Mouse (Mus musculus): ENCODE results near the gene U2af1l4. TPM values are rescaled to one million over a fixed set of nuclear protein-coding genes. Genes with fewer than 3 reads are reported as not detected.

U2af1l4 gene
- polyA plus RNA-seq (2015; fragmentation: Nextera tagmentation; extraction: Ambion mirVana): 101 and 112 TPM in 2 replicates

DNA sequence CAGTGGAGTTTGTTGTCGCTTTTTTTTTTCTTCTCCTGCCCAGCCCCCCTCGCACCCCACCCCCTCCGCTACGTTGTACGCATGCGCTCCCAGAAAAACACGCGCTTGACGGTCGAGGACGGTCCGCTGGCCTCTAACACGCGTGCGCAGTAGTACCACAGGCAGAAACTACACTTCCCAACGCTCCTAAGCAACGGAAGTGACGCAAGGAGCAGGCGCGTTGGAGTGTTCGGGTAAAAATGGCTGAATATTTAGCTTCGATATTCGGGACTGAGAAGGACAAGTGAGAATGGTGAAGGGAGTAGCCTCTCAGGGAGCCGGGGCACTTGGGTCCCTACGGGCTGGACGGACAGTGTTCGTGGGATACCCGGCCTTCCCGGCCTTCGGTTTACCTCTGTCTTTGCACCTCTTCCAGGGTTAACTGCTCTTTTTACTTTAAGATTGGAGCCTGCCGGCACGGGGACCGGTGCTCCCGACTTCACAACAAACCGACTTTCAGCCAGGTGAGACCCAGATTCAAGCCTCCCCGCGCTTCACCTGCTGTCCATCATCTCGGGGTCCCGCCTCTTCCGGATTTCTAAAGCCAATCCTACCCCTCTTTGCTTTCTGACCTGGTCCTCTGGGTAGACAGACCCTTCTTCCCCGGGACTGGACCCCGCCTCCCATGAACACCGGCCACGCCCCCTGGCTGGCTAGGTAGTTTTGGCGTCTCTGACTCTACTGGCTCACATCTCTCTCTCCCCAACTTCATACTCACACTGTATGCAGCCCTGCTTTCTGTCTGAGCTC is at the start of gene U2af1l4, which contains the start of the genes Gm49396 and Psenen:
Gene U2af1l4 (plus strand): TSS at position 185 of the 789 bp plus-strand sequence.
Gene Gm49396 (plus strand): TSS at position 228 of the 789 bp plus-strand sequence.
Gene Psenen (minus strand): TSS at position 511 of the 789 bp plus-strand sequence.
- peak; percentile 98 for DNase-seq (ENCODE audit: low spot score)

- DNase-seq (ENCODE audit: low spot score): no peak
Observed at GRCm38 (mm10) chr7:30515003-30515760, 47.9 kb upstream of the U2af1l4 start.

DNA sequence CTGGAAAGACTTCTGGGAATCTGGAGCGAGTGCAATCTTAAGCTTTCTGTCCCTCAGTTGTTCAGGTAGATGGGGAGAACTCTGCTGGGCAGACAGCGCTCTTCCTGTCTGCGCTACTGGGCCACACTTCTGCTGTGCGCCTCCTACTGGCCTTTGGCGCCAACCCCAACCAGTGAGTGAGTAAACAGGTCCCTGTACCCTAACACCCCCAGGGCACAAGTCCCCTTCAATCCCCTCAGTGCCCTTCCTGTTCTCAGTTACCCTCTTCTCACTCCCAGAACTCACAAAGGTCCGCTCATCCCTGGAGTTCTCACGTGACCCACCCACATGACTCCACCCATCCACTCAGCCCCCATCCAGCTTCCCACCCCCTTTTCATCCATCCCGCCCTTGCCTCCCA is 44.8 kb upstream of the U2af1l4 start:
- no peak for DNase-seq (ENCODE audit: low spot score)

DNA sequence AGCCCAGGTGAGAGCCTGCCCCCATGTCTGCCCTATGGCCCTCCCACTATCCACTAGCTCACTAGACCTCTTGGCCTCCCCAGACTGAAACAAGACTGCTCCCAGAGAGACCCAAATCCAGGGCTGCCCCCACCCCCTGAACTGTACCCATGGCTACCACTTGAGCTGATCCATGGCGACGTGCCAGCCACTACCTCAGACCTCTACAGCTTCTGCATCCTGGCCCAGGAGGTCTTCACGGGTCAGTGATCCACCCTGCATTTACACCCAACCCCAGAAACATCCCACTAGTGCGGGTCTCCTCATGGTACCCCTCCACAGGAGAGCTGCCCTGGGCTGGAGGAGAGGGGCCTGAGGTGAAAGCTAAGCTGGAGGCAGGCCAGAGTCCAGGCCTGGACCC is 42.7 kb upstream of the U2af1l4 start:
- no peak for DNase-seq (ENCODE audit: low spot score)

GRCm38 (mm10) chr7:30520856-30521255 is 42.2 kb upstream of the U2af1l4 start:
- no peak for DNase-seq (ENCODE audit: low spot score)

GRCm38 (mm10) chr7:30522871-30523270 is 40.2 kb upstream of the U2af1l4 start:
- no peak for DNase-seq (ENCODE audit: low spot score)

GRCm38 (mm10) chr7:30524487-30524886 is 38.6 kb upstream of the U2af1l4 start:
- DNase-seq (ENCODE audit: low spot score): no peak

- DNase-seq (ENCODE audit: low spot score): peak; percentile 21
Observed at GRCm38 (mm10) chr7:30525954-30526353, 37.1 kb upstream of the U2af1l4 start.

- no peak for DNase-seq (ENCODE audit: low spot score)
Observed at GRCm38 (mm10) chr7:30526399-30526798, 36.7 kb upstream of the U2af1l4 start.

DNA sequence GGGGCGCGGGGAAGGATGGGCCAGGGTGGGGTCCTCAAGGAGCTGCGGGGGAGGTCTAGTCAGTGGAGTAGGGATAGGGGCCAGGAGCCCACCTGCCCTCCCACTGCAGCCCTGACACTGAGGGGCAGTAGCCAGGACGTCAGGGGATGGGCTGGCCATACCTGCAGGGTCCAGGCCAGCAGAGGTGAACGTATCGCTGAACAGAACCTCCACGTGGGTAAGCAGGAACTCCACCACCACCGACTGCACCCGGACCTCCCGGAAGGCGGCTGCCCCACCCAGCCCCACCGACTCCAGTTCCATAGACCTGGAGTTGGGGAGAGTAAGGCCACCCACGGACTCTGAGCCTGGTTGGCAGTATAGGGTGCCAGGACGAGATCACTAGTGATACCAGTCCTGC is 36.1 kb upstream of the U2af1l4 start:
- no peak for DNase-seq (ENCODE audit: low spot score)

GRCm38 (mm10) chr7:30531291-30531815 is 31.7 kb upstream of the U2af1l4 start:
- no peak for DNase-seq (ENCODE audit: low spot score)

GRCm38 (mm10) chr7:30532931-30533330 is 30.2 kb upstream of the U2af1l4 start:
- no peak for DNase-seq (ENCODE audit: low spot score)

DNA sequence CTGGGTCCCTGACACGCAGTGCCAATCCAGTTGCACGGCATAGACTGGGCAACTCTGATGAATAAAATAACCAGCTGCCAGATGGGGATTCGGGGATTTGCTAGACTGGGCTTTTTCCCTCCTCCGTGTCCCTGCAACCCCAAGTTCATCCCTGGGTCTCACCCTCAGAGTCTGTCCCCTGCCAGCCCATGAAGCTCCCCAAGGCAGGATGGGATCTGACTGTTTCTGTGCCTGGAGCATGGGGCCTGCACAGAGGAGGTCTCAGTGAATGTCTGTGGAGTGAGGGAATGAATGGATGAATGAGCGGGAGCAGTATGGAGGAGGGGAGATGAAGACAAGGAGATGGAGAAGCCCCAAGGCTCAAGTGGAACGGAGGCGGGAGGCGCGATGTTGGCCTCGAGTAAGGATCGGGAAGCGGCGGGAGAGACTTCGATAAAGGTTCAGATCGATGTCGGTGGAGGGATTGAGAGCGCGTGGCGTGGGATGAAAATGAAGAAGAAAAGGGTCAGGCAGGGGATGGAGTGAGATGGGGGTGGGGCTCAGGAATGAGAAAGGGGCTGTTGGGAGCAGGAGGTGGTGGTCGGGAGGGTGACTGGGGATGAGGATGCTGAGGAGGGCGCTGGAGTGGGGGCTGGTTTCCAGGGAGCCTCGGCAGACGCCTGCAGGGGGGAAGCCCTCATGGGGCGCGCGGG is 29.0 kb upstream of the U2af1l4 start:
- DNase-seq (ENCODE audit: low spot score): no peak

DNA sequence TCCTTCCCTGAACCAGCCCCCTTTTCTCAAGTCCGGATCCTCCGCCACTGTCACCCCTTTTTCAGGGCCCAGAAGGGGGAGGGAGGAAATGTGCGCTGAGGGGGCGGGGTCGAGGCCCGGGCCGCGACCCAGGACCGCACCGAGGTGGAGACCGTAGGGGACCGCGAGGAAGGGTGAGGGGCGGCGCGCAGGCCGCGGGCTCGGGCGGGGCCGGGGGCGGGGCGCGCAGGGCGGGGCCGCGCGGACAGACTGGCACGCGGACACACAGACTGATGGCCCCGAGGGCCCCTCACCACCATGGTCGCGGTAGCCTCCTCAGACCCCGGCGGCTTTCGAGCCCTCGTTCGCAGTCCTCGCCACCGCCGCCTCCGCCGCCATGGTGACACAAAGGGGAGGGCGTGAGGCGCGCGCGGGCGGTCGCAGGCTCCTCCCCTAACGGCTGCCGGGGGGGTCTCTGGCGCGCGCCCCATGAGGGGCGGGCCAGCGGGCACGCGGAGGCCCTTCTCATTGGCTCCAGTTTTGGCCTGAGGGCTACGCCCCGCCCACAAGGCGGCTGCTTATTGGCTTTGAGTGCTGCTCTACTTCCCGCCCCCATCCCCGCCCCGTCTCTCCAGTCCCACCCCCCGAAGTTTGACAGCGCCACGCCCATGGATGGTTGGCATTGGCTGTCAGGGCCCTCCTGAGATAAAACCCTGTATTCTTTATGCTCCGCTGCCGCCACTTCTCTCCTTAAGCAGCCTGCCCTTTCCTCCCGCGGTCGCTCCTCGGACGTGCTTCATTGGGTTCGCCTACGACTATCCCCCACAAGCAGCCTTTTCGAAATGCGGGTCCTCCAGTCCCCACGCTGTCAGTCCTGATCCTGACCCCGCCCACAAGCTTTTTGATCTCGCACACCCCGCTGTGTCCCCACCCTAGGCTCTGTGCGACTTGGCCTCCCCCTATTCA is 28.2 kb upstream of the U2af1l4 start, which contains the start of gene Arhgap33:
Gene Arhgap33 (minus strand): TSS at position 428 of the 945 bp plus-strand sequence.
- peak; percentile 99 for DNase-seq (ENCODE audit: low spot score)

- DNase-seq (ENCODE audit: low spot score): no peak
Observed at GRCm38 (mm10) chr7:30540572-30540971, 22.5 kb upstream of the U2af1l4 start.

DNA sequence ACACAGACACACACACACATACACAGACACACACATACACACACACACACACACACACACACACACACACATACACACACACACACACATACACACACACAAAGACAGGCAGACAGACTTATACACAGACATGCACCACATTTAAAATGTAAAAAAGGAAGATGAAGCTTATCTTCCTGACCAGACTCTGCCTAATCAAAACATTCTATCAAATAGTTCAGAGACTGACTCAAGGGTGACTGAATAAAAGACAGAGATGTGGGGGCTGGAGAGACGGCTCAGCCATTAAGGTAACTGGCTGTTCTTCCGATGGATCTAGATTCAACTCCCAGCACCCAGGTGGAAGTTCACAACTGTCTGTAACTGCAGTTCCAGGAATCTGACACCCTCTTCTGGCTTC is 18.8 kb upstream of the U2af1l4 start:
- no peak for DNase-seq (ENCODE audit: low spot score)

- no peak for DNase-seq (ENCODE audit: low spot score)
Observed at GRCm38 (mm10) chr7:30549880-30550279, 13.2 kb upstream of the U2af1l4 start.

GRCm38 (mm10) chr7:30550603-30551002 is 12.5 kb upstream of the U2af1l4 start:
- DNase-seq (ENCODE audit: low spot score): no peak

- no peak for DNase-seq (ENCODE audit: low spot score)
Observed at GRCm38 (mm10) chr7:30551445-30552101, 11.5 kb upstream of the U2af1l4 start.

Data from thymus, postnatal 0 days (tissue).